Mouse (Mus musculus): ENCODE measurements at regions not wholly inside any gene's neighbourhood (a gene's known extent, or its start where the extent isn't known, plus 50 kb on each side); places are given as distances from the start of the nearest gene placed in this dataset.

DNA sequence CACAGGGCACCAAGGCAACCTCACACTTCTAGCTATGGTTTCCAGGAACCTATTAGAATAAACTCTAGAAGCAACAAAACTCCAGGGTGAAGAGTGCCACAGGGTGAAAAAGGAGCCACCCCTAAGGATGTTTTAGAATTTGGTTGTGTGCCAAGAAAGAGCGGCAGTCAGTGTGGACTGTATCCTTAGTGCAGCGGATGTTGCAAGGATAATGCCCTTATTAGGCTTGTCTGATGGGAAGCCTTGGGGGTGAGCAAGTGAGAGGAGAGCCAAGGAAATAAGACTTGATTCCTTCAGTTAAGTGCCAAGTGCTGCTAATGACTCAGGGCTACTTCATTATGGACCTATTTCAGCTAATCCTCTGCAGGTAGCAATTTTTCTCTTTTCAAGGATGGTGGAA, 197.1 kb upstream of the Il12b start:
- Histone ChIP-seq H3K4me1 (no peaks in the 10 kb centered on the region), H3K36me3 (no peaks in the 10 kb centered on the region), H3K4me3 (replicated peaks) (no peak overlapping the region), H3K9ac (replicated peaks) (no peak overlapping the region), H3K4me2 (no peak overlapping the region), H3K27ac (replicated peaks) (no peak overlapping the region), H3K9me3 (replicated peaks) (no peaks in the 10 kb centered on the region), H3K27me3 (replicated peaks) (no peaks in the 10 kb centered on the region)
- ATAC-seq (ENCODE audit: low FRiP score): no peak
- 70% methylated on average over 2 of the region's 2 CpGs for WGBS

DNA sequence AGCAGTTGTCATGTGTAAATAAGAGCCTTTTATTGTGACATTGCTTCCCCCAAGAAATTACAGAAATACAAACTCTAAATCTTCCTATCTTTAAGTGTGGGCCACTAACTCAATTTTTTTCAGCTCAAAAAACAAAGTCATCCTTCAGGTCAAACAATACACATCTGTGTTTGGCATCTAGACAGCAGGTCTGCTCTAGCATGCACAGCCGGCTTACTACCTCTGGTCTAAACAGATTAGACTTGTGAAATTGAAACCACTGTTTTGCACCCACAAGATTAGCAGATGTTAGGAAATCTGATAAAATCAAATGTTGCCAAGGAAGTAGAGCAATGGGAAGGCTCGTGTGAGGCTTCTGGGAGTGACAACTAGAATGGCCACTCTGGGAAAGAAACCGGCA, 195.5 kb upstream of the Il12b start:
- Histone ChIP-seq H3K9me3 (replicated peaks) (no peaks in the 10 kb centered on the region), H3K9ac (replicated peaks) (no peak overlapping the region), H3K4me3 (replicated peaks) (no peak overlapping the region), H3K4me2 (no peak overlapping the region), H3K4me1 (no peaks in the 10 kb centered on the region), H3K27me3 (replicated peaks) (no peaks in the 10 kb centered on the region), H3K36me3 (no peaks in the 10 kb centered on the region), H3K27ac (replicated peaks) (no peak overlapping the region)
- 80% methylated on average over 3 of the region's 3 CpGs for WGBS
- no peak for ATAC-seq (ENCODE audit: low FRiP score)

DNA sequence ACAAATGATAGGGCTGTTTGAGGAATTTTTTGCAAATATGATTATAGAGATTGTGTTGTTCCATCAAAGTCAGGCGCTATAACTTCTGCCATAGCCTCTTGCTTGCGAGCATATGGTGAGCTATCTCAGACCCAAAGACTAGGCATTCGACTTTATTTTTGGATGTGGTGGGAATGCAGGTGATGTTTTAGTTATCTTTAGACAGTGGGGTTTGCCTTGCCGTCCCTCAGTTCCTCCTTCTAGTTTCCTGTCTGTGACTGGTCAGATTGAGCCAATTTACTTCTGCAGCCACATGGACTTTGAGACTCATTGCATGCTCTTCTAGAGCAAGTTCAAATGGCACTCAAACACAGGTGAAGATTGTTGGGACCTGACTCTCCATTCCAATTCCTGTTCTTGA, 193.0 kb upstream of the Il12b start:
- Histone ChIP-seq H3K9me3 (replicated peaks) (no peaks in the 10 kb centered on the region), H3K9ac (replicated peaks) (no peak overlapping the region), H3K36me3 (no peaks in the 10 kb centered on the region), H3K27me3 (replicated peaks) (no peaks in the 10 kb centered on the region), H3K27ac (replicated peaks) (no peak overlapping the region), H3K4me1 (no peaks in the 10 kb centered on the region), H3K4me2 (no peak overlapping the region), H3K4me3 (replicated peaks) (no peak overlapping the region)
- ATAC-seq (ENCODE audit: low FRiP score): no peak
- 92% methylated on average over 4 of the region's 4 CpGs for WGBS

DNA sequence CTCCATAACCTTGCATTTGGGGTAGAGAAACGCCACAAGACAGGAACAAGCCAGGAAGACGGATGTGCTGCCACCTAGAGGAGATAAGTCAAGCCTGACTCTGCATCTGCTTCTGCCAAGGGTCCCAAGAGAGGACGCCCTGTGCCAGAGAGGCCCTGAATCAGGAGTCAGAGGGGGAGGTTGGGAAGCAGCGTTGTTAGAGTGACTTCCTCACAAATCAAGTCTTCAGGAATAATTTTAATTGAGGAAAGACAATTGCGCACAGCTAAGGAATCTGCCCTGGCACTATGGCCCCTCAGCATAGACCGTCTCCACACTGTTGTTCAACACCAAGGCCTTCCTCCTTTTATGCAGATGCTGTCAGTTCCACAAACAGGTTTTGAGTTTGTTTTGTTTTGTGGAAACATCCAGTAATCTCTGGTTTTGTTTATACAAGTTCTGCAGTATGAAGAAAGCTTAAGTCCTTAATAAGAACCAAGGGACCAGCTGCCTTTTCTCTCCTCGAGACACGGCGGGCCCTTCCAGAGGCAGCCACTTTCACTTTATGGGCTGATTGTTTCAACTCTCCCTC, 187.9 kb upstream of the Il12b start:
- 55% methylated on average over 9 of the region's 9 CpGs for WGBS
- ATAC-seq (ENCODE audit: low FRiP score): no peak
- H3K36me3 ChIP-seq: no peaks in the 10 kb centered on the region

DNA sequence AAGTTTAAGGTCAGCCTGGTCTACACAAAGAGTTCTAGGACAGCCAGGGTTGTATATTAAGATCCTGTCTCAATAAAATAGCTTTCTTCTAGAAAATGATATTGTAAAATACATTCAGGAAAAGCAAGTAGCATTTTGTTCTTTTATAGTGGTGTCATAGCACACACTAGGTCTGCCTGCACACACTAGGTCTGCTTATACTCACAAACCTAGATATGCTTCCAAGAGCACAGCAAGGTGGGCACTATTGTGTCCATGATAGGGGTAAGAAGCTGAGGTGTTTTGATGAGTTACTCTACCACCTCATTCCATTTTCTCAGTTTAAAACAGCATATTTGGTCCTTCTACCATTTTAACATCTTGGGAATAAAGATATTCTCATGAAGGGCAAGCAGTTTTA, 185.8 kb upstream of the Il12b start:
- Histone ChIP-seq H3K4me2 (no peak overlapping the region), H3K27me3 (replicated peaks) (no peaks in the 10 kb centered on the region), H3K4me3 (replicated peaks) (no peak overlapping the region), H3K27ac (replicated peaks) (no peak overlapping the region), H3K36me3 (no peaks in the 10 kb centered on the region), H3K4me1 (no peaks in the 10 kb centered on the region), H3K9ac (replicated peaks) (no peak overlapping the region), H3K9me3 (replicated peaks) (no peaks in the 10 kb centered on the region)
- ATAC-seq (ENCODE audit: low FRiP score): no peak

More for the DNA sequence above, 187.9 kb upstream of the Il12b start:
- no peaks in the 10 kb centered on the region for H3K4me1 ChIP-seq
- no peak overlapping the region for H3K27ac ChIP-seq (replicated peaks)
- H3K4me2 ChIP-seq: no peak overlapping the region
- H3K4me3 ChIP-seq (replicated peaks): no peak overlapping the region
- no peak overlapping the region for H3K9ac ChIP-seq (replicated peaks)
- no peaks in the 10 kb centered on the region for H3K9me3 ChIP-seq (replicated peaks)
- H3K27me3 ChIP-seq (replicated peaks): no peaks in the 10 kb centered on the region

DNA sequence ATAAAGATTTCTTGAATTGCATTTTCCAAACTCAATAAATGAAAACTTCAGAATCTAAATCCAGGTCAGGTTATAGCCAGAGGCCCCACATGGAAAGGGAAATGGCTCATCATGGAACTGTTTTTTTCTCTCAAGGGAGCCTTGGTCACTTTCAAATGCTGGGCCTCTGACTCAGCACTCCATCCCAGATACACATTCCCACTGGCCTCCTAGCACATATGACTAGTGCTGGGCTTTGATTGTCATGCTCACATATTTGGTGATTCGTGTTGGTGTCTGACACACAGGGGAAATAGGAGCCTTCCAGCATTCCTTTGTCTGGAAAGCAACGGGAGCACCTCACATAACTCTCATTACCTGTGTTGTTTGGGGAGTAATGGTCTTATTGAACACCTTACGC, 183.5 kb upstream of the Il12b start:
- ATAC-seq (ENCODE audit: low FRiP score): no peak
- no peak overlapping the region for H3K27ac ChIP-seq (replicated peaks)
- H3K9ac ChIP-seq (replicated peaks): no peak overlapping the region
- no peak overlapping the region for H3K4me2 ChIP-seq
- no peaks in the 10 kb centered on the region for H3K4me1 ChIP-seq
- WGBS: 93% methylated on average over 3 of the region's 3 CpGs
- no peaks in the 10 kb centered on the region for H3K36me3 ChIP-seq
- no peaks in the 10 kb centered on the region for H3K9me3 ChIP-seq (replicated peaks)
- no peak overlapping the region for H3K4me3 ChIP-seq (replicated peaks)
- H3K27me3 ChIP-seq (replicated peaks): no peaks in the 10 kb centered on the region

DNA sequence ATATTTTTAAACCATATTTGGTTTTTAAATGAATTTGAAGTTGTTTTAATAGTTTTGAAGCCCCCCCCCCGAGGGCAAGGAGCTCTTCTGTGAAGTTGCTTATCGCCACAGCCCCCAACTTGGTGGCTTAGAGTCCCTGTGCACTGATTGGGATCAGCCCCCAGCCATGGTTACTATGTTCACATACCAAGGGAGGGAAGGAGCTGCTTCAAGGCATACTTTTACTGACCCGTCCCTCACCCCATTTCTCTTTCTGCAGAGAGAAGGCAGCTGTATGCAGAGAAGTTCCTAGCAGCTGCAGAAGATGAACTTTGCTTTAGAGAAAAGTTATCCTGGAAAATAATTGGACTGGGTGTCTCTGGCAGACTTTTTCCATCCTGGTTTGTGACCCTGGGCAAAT, 179.9 kb upstream of the Il12b start:
- H3K4me3 ChIP-seq (replicated peaks): no peak overlapping the region
- no peaks in the 10 kb centered on the region for H3K36me3 ChIP-seq
- WGBS: 66% methylated on average over 3 of the region's 3 CpGs
- H3K4me2 ChIP-seq: no peak overlapping the region
- no peaks in the 10 kb centered on the region for H3K4me1 ChIP-seq
- no peak for ATAC-seq (ENCODE audit: low FRiP score)
- H3K9me3 ChIP-seq (replicated peaks): no peaks in the 10 kb centered on the region
- no peak overlapping the region for H3K27ac ChIP-seq (replicated peaks)
- no peak overlapping the region for H3K9ac ChIP-seq (replicated peaks)
- H3K27me3 ChIP-seq (replicated peaks): no peaks in the 10 kb centered on the region

DNA sequence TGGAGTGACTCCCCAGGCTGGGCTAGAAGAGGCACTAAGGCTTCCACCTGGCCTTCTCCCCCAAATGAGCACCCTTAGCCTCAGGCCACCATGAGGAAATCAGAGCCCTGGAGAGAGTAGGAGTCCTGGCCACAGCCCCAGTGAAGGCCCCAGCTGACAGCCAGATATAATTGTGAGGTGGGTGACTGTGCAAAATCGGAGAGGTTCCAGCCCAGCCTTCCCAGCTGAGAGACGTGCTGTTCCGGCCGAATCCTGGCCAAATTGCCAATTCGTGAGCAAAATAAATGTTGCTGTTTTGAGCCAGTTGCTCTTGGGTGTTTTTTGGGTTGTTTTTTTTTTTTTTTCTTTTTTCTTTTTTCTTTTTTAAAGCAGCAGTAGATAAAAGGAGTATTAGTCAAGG, 169.9 kb upstream of the Il12b start:
- no peaks in the 10 kb centered on the region for H3K4me1 ChIP-seq
- H3K4me2 ChIP-seq: no peak overlapping the region
- H3K9me3 ChIP-seq (replicated peaks): no peaks in the 10 kb centered on the region
- H3K27ac ChIP-seq (replicated peaks): no peak overlapping the region
- H3K36me3 ChIP-seq: no peaks in the 10 kb centered on the region
- 79% methylated on average over 5 of the region's 5 CpGs for WGBS
- H3K9ac ChIP-seq (replicated peaks): no peak overlapping the region
- H3K27me3 ChIP-seq (replicated peaks): no peaks in the 10 kb centered on the region
- H3K4me3 ChIP-seq (replicated peaks): no peak overlapping the region
- no peak for ATAC-seq (ENCODE audit: low FRiP score)

DNA sequence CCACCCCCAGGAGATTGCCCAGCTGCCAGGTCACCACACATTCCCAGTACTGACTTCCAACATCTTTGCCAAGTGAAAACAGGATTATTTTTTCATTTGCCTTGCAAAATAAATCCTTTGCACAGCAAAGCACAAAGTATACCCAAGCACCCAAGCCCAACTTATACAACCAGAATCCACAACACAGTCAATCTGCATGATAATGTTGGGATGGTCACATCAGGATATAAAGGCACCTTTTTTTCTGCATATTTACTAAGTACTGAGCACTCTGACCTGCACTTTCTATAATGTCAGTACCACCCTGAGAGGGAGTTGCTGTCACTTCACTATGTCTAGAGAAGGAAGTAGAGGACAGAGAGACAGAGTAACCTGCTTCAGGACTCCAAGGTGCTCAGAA, 164.4 kb upstream of the Il12b start:
- no peaks in the 10 kb centered on the region for H3K27me3 ChIP-seq (replicated peaks)
- H3K9ac ChIP-seq (replicated peaks): no peak overlapping the region
- no peaks in the 10 kb centered on the region for H3K4me1 ChIP-seq
- no peak overlapping the region for H3K4me3 ChIP-seq (replicated peaks)
- H3K9me3 ChIP-seq (replicated peaks): no peaks in the 10 kb centered on the region
- H3K27ac ChIP-seq (replicated peaks): no peak overlapping the region
- no peak overlapping the region for H3K4me2 ChIP-seq
- ATAC-seq (ENCODE audit: low FRiP score): no peak
- no peaks in the 10 kb centered on the region for H3K36me3 ChIP-seq

DNA sequence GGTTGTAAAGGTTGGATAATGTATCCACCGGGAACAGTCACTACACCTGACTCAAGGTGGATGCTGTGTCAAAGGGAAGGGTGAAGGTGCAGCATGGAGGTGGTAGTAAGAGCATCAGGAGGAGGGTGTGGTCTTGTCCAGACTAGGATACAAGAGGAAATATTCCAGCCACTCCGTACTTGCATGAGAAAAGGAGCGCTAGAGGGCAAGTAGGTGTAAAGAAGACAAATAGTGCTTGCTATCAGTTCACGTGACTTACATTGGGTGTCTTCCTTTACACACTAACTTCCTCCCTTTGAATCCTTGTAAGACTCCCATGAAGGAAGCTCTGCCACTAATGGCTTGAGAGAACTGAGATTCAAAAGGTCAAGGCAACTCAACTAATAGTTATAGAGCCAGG, 161.8 kb upstream of the Il12b start:
- Histone ChIP-seq H3K4me3 (replicated peaks) (no peak overlapping the region), H3K4me2 (no peak overlapping the region), H3K9ac (replicated peaks) (no peak overlapping the region), H3K9me3 (replicated peaks) (no peaks in the 10 kb centered on the region), H3K27ac (replicated peaks) (no peak overlapping the region), H3K36me3 (no peaks in the 10 kb centered on the region), H3K27me3 (replicated peaks) (no peaks in the 10 kb centered on the region), H3K4me1 (no peaks in the 10 kb centered on the region)
- WGBS: 95% methylated on average over 4 of the region's 4 CpGs
- no peak for ATAC-seq (ENCODE audit: low FRiP score)

DNA sequence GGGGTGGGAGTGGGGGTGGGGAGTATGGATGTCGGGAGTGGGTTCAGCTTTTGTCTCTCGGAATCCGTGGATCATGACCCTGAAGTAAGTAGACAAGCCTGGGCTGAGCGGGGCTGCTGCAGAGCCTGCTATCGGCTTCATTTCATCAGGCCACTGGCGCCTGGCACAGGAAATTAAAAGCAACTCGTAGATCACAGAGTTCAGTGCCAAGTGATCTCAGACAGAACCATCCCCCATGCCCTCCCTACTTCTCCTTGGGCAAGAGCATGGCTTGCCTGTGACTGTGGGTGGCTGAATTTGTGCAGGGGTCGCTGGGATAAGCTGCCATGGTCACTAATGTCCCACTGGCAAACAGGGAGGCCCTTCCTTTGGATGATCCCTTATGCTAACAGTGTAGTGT, 161.3 kb upstream of the Il12b start:
- no peaks in the 10 kb centered on the region for H3K36me3 ChIP-seq
- H3K27me3 ChIP-seq (replicated peaks): no peaks in the 10 kb centered on the region
- H3K4me3 ChIP-seq (replicated peaks): no peak overlapping the region
- H3K9me3 ChIP-seq (replicated peaks): no peaks in the 10 kb centered on the region
- H3K4me2 ChIP-seq: no peak overlapping the region
- no peaks in the 10 kb centered on the region for H3K4me1 ChIP-seq
- WGBS: 84% methylated on average over 8 of the region's 8 CpGs
- no peak overlapping the region for H3K9ac ChIP-seq (replicated peaks)
- H3K27ac ChIP-seq (replicated peaks): no peak overlapping the region
- ATAC-seq (ENCODE audit: low FRiP score): no peak

DNA sequence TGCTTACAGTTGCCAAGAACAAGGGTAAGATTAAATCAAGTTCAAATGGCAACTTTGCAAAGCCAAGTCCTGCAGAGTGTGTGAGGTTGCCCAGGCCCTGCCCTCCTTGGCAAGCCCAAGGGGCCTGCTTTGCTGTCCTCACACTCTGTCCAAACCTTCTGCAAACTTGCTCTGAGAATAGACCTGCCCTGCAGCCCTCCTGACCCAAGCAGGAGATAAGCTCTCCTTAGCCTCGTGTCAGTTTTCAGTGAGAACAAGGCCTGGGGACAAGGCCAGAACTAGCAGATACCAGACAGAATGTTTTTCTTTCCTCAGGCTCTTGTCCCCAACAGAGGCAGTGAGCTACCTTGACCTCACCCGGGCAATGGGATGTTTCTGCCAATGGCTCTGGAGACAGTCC, 156.7 kb upstream of the Il12b start:
- no peak overlapping the region for H3K27ac ChIP-seq (replicated peaks)
- no peak overlapping the region for H3K4me2 ChIP-seq
- H3K9me3 ChIP-seq (replicated peaks): no peaks in the 10 kb centered on the region
- H3K36me3 ChIP-seq: no peaks in the 10 kb centered on the region
- H3K4me1 ChIP-seq: no peaks in the 10 kb centered on the region
- 79% methylated on average over 2 of the region's 2 CpGs for WGBS
- H3K27me3 ChIP-seq (replicated peaks): no peaks in the 10 kb centered on the region
- H3K4me3 ChIP-seq (replicated peaks): no peak overlapping the region
- no peak for ATAC-seq (ENCODE audit: low FRiP score)
- H3K9ac ChIP-seq (replicated peaks): no peak overlapping the region

DNA sequence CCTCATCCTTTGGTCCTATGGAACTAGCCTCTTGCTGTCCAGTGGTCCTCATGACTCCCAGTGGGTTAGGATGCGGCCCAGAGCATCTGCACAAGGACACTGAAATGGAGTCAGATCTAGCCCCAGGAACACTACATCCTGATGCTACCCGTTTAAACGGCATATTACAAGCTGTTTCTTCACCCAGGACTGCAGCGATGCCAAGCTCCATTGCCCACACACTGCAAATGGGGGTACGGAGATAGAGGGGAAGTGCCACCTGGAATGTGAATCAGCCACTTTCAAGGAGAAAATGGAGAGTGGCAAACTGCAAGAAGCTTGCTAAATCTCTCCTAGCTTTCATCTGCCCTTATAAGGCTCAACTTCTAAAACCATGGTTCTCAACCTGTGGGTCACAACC, 148.0 kb upstream of the Il12b start:
- Histone ChIP-seq H3K36me3 (no peaks in the 10 kb centered on the region), H3K9me3 (replicated peaks) (no peaks in the 10 kb centered on the region), H3K4me3 (replicated peaks) (no peak overlapping the region), H3K9ac (replicated peaks) (no peak overlapping the region), H3K4me1 (peaks cover 5% of the 10 kb centered on the region), H3K27me3 (replicated peaks) (no peaks in the 10 kb centered on the region), H3K27ac (replicated peaks) (no peak overlapping the region), H3K4me2 (no peak overlapping the region)
- ATAC-seq (ENCODE audit: low FRiP score): no peak
- 73% methylated on average over 5 of the region's 5 CpGs for WGBS
